In the genomic region with DNA sequence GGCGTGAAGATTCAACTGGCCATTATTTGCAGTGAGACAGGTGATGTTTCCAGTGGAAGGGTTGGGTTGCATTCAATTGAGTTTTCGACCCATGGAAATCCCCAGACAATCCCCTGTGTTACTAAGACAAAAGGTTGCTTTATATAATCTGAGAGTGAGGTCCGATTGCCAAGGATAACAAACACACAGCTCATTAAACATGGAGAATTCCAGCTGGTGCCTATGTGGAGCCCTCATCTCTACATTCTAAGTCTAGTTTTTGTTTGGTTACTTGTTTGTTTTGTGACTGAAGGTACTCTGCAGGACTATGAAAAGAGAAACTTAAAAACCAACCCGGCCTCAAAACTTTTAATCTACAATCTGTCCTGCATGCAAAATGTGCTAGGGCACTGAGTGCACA, we compare ENCODE assay signal across 16 mouse cellular contexts.
"Had no signal": no experiment of that assay in that cellular context is flagged by ENCODE, and none has a peak within 500 bp of the region (broad histone marks: within the 10 kb centered on the region; RNA-seq: fewer than 3 reads in every experiment).

No protein-coding gene starts in this region.

- H3K27me3 ChIP-seq: neural tube, embryonic 12.5 days; neural tube, embryonic 13.5 days; neural tube, embryonic 15.5 days; stomach, embryonic 15.5 days had no signal

- H3K36me3 ChIP-seq: neural tube, embryonic 12.5 days; neural tube, embryonic 13.5 days; neural tube, embryonic 15.5 days; stomach, embryonic 15.5 days had no signal

- H3K4me3 ChIP-seq: neural tube, embryonic 12.5 days; neural tube, embryonic 13.5 days; neural tube, embryonic 15.5 days; stomach, embryonic 15.5 days had no signal

- H3K9ac ChIP-seq: neural tube, embryonic 12.5 days; neural tube, embryonic 13.5 days; neural tube, embryonic 15.5 days; stomach, embryonic 15.5 days had no signal

- DNase-seq: right cerebral cortex, adult 18-20 months; right cerebral cortex, postnatal 14 days; right cerebral cortex, postnatal 25 days; right cerebral cortex, postnatal 4 days; spleen, adult 18-20 months; thymus, adult 18-20 months; thymus, adult 2 months; thymus, postnatal 14 days; thymus, postnatal 25 days; thymus, postnatal 36 days; thymus, postnatal 4 days had no signal

- H3K9me3 ChIP-seq: neural tube, embryonic 12.5 days; neural tube, embryonic 13.5 days; neural tube, embryonic 15.5 days; stomach, embryonic 15.5 days had no signal

- H3K4me1 ChIP-seq: neural tube, embryonic 12.5 days; neural tube, embryonic 13.5 days; neural tube, embryonic 15.5 days; stomach, embryonic 15.5 days had no signal

- H3K27ac ChIP-seq: neural tube, embryonic 12.5 days; neural tube, embryonic 13.5 days; neural tube, embryonic 15.5 days; stomach, embryonic 15.5 days; stomach, postnatal 0 days had no signal

- H3K4me2 ChIP-seq: neural tube, embryonic 12.5 days; neural tube, embryonic 13.5 days; neural tube, embryonic 15.5 days; stomach, embryonic 15.5 days had no signal
